Mouse (Mus musculus): ENCODE results near the gene Phgr1. TPM values are rescaled to one million over a fixed set of nuclear protein-coding genes. Genes with fewer than 3 reads are reported as not detected.

The Phgr1 gene
- polyA plus RNA-seq, 2 experiments: not detected

GRCm38 (mm10) chr2:118774536-118774935 is 2.0 kb downstream of the Phgr1 start:
- Histone ChIP-seq H3K36me3 (replicated peaks; ENCODE audit: control insufficient read depth, insufficient read depth, low read depth) (no peaks in the 10 kb centered on the region), H3K27me3 (ENCODE audit: control insufficient read depth, insufficient read depth, low read length) (no peaks in the 10 kb centered on the region; the same call in 1 of the 2 replicates), H3K4me2 (ENCODE audit: low read depth) (no peak overlapping the region), H3K4me3 (ENCODE audit: insufficient read depth in 1 of 2, low read depth in 2 of 2, low read length in 2 of 2) (no peak overlapping the region), H3K27ac (no peak overlapping the region), H3K4me1 (replicated peaks; ENCODE audit: control insufficient read depth in 2 of 2, insufficient read depth in 2 of 2, low read length in 1 of 2) (peaks cover 3 to 4% of the 10 kb centered on the region in 2 experiments; a peak in 3 of 4 replicates), H3K9me3 (ENCODE audit: control insufficient read depth, low read length) (no peaks in the 10 kb centered on the region), H3K9ac (replicated peaks) (no peak overlapping the region)
- DNase-seq (ENCODE audit: low read depth in 3 of 3, low spot score in 3 of 3): no peak
- WGBS (ENCODE audit: insufficient replicate concordance): 56% methylated on average over 2 of the region's 2 CpGs
- no peak for ATAC-seq (ENCODE audit: insufficient read depth)
- TF ChIP-seq EP300 (IDR thresholded peaks at IDR 0.05; ENCODE audit: low read depth) (no peak), CTCF (IDR thresholded peaks at IDR 0.05; ENCODE audit: low read depth) (no peak)

GRCm38 (mm10) chr2:118775396-118775795 is 2.8 kb downstream of the Phgr1 start:
- H3K9me3 ChIP-seq (ENCODE audit: control insufficient read depth, low read length): no peaks in the 10 kb centered on the region
- ATAC-seq (ENCODE audit: insufficient read depth) (no peak), DNase-seq (ENCODE audit: low read depth in 3 of 3, low spot score in 3 of 3) (no peak)
- peaks cover 3 to 6% of the 10 kb centered on the region in 2 experiments; a peak in 3 of 4 replicates for H3K4me1 ChIP-seq (replicated peaks; ENCODE audit: control insufficient read depth in 2 of 2, insufficient read depth in 2 of 2, low read length in 1 of 2)
- 46% methylated on average over 1 of the region's 1 CpGs for WGBS (ENCODE audit: insufficient replicate concordance)
- H3K4me2 ChIP-seq (ENCODE audit: low read depth): no peak overlapping the region
- H3K36me3 ChIP-seq (replicated peaks; ENCODE audit: control insufficient read depth, insufficient read depth, low read depth): no peaks in the 10 kb centered on the region
- H3K27ac ChIP-seq: no peak overlapping the region
- TF ChIP-seq CTCF (IDR thresholded peaks at IDR 0.05; ENCODE audit: low read depth): no peak
- TF ChIP-seq EP300 (IDR thresholded peaks at IDR 0.05; ENCODE audit: low read depth): no peak
- no peak overlapping the region for H3K4me3 ChIP-seq (ENCODE audit: insufficient read depth in 1 of 2, low read depth in 2 of 2, low read length in 2 of 2)
- H3K27me3 ChIP-seq (ENCODE audit: control insufficient read depth, insufficient read depth, low read length): peaks cover 3% of the 10 kb centered on the region
- H3K9ac ChIP-seq (replicated peaks): no peak overlapping the region

DNA sequence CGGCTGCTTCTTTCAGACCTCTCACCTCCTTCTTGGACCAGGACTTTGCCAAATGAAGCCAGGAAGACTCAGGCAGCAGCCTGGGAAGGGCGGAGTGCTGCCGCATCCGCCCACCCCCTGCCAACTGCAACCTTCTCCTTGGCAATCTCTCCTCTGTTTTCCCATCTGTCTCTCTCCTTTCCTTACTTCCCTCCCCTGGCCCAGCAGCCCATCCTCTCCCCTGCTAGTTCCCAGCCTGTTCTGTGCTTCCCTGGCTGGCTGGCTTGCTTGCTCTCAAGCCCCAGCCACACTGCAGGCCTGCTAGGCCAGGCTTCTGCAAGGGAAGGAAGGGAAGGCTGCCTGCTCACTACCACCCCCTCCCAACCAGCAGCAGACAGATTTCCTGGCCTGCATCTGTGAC is 3.3 kb downstream of the Phgr1 start:
- no peak overlapping the region for H3K27ac ChIP-seq
- DNase-seq (ENCODE audit: low read depth in 3 of 3, low spot score in 3 of 3) (no peak), ATAC-seq (ENCODE audit: insufficient read depth) (no peak)
- peaks cover 3 to 6% of the 10 kb centered on the region in 2 experiments; a peak in 3 of 4 replicates for H3K4me1 ChIP-seq (replicated peaks; ENCODE audit: control insufficient read depth in 2 of 2, insufficient read depth in 2 of 2, low read length in 1 of 2)
- H3K27me3 ChIP-seq (ENCODE audit: control insufficient read depth, insufficient read depth, low read length): peaks cover 7% of the 10 kb centered on the region
- H3K9ac ChIP-seq (replicated peaks): no peak overlapping the region
- WGBS (ENCODE audit: insufficient replicate concordance): 65% methylated on average over 4 of the region's 4 CpGs
- H3K9me3 ChIP-seq (ENCODE audit: control insufficient read depth, low read length): no peaks in the 10 kb centered on the region
- no peak overlapping the region for H3K4me3 ChIP-seq (ENCODE audit: insufficient read depth in 1 of 2, low read depth in 2 of 2, low read length in 2 of 2)
- TF ChIP-seq CTCF (IDR thresholded peaks at IDR 0.05; ENCODE audit: low read depth): no peak
- no peak for TF ChIP-seq EP300 (IDR thresholded peaks at IDR 0.05; ENCODE audit: low read depth)
- no peak overlapping the region for H3K4me2 ChIP-seq (ENCODE audit: low read depth)
- no peaks in the 10 kb centered on the region for H3K36me3 ChIP-seq (replicated peaks; ENCODE audit: control insufficient read depth, insufficient read depth, low read depth)

DNA sequence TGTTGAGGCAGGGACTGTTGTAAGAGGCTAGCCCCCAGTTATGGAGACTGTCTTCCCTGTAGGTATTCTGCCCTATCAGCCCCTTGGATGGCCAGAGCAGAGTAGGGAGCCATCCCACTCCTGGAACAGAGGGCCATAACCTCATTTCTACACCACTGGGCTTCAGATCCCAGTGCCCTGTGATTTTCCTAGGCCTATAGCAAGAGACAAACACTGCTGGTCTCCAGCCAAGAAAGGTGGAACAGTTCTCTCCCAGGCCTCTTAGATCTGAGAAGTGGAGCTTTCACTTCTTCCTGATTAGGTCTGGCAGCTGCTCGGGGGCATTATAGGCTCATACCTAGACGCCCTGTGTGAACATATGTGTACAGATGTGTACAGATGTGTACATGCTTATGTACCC is 3.7 kb downstream of the Phgr1 start:
- H3K4me3 ChIP-seq (ENCODE audit: insufficient read depth in 1 of 2, low read depth in 2 of 2, low read length in 2 of 2): no peak overlapping the region
- DNase-seq (ENCODE audit: low read depth in 3 of 3, low spot score in 3 of 3): no peak
- no peak overlapping the region for H3K9ac ChIP-seq (replicated peaks)
- WGBS (ENCODE audit: insufficient replicate concordance): 45% methylated on average over 2 of the region's 2 CpGs
- H3K27me3 ChIP-seq (ENCODE audit: control insufficient read depth, insufficient read depth, low read length): peaks cover 7% of the 10 kb centered on the region
- peaks cover 3 to 6% of the 10 kb centered on the region in 2 experiments; a peak in 3 of 4 replicates for H3K4me1 ChIP-seq (replicated peaks; ENCODE audit: control insufficient read depth in 2 of 2, insufficient read depth in 2 of 2, low read length in 1 of 2)
- no peak overlapping the region for H3K4me2 ChIP-seq (ENCODE audit: low read depth)
- no peak overlapping the region for H3K27ac ChIP-seq
- TF ChIP-seq CTCF (IDR thresholded peaks at IDR 0.05; ENCODE audit: low read depth): no peak
- TF ChIP-seq EP300 (IDR thresholded peaks at IDR 0.05; ENCODE audit: low read depth): no peak
- H3K9me3 ChIP-seq (ENCODE audit: control insufficient read depth, low read length): no peaks in the 10 kb centered on the region
- no peak for ATAC-seq (ENCODE audit: insufficient read depth)
- H3K36me3 ChIP-seq (replicated peaks; ENCODE audit: control insufficient read depth, insufficient read depth, low read depth): no peaks in the 10 kb centered on the region

DNA sequence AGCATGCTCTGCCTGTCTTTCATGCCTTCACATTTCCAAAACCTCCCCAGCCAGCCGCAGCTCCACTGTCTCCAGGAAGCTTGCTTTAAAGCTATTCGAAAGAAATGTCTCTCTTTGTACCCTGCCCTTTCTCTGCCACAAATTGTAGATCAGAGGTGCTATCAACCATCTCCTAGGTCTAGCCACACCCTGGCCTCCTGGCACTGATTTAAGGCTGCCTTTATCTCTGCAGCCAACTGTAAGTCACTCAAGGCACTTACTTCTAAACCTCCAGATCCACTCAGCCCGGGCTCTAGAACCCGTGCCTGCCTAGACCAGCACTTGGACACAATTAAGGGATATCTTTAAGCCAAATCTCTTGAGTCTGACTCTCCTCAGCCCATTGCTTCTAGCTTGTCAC is 5.8 kb downstream of the Phgr1 start:
- no peak overlapping the region for H3K9ac ChIP-seq (replicated peaks)
- peaks cover 7% of the 10 kb centered on the region for H3K27me3 ChIP-seq (ENCODE audit: control insufficient read depth, insufficient read depth, low read length)
- ATAC-seq (ENCODE audit: insufficient read depth) (no peak), DNase-seq (ENCODE audit: low read depth in 3 of 3, low spot score in 3 of 3) (no peak)
- H3K4me3 ChIP-seq (ENCODE audit: insufficient read depth in 1 of 2, low read depth in 2 of 2, low read length in 2 of 2): no peak overlapping the region
- H3K36me3 ChIP-seq (replicated peaks; ENCODE audit: control insufficient read depth, insufficient read depth, low read depth): no peaks in the 10 kb centered on the region
- peaks cover 3 to 11% of the 10 kb centered on the region in 2 experiments for H3K4me1 ChIP-seq (replicated peaks; ENCODE audit: control insufficient read depth in 2 of 2, insufficient read depth in 2 of 2, low read length in 1 of 2)
- H3K27ac ChIP-seq: no peak overlapping the region
- no peak overlapping the region for H3K4me2 ChIP-seq (ENCODE audit: low read depth)
- TF ChIP-seq EP300 (IDR thresholded peaks at IDR 0.05; ENCODE audit: low read depth) (no peak), CTCF (IDR thresholded peaks at IDR 0.05; ENCODE audit: low read depth) (no peak)
- H3K9me3 ChIP-seq (ENCODE audit: control insufficient read depth, low read length): no peaks in the 10 kb centered on the region
- WGBS (ENCODE audit: insufficient replicate concordance): 43% methylated on average over 4 of the region's 4 CpGs
